Mouse (Mus musculus) heart, embryonic 12.5 days (tissue): ENCODE results near the gene Ccdc85c. TPM values are rescaled to one million over a fixed set of nuclear protein-coding genes. Genes with fewer than 3 reads are reported as not detected.

Experiments
- ATAC-seq: fragments of 200-750 bp; cut with Nextera tagmentation; 2 replicates; pipeline ENCODE4 v1.8.0; 2017; ENCODE audit warnings: moderate TSS enrichment, moderate library complexity; ENCODE audit not compliant: insufficient number of reproducible peaks, low FRiP score
- H3K27ac ChIP-seq: fragments of 300-500 bp; sonication (generic); 2 replicates; pipeline ENCODE4 v1.5.1; 2016; ENCODE audit warnings: mild to moderate bottlenecking, moderate library complexity; ENCODE audit not compliant: poor library complexity, severe bottlenecking
- H3K27me3 ChIP-seq: fragments of 300-500 bp; sonication (generic); replicated peaks from 2 replicates; pipeline ENCODE4 v1.6.1; 2016; ENCODE audit warnings: mild to moderate bottlenecking, moderate library complexity
- H3K36me3 ChIP-seq: fragments of 300-500 bp; sonication (generic); 2 replicates; pipeline ENCODE4 v1.6.1; 2016; ENCODE audit warnings: mild to moderate bottlenecking, moderate library complexity
- H3K4me1 ChIP-seq: fragments of 300-500 bp; sonication (generic); replicated peaks from 2 replicates; pipeline ENCODE4 v1.6.1; 2016; ENCODE audit warnings: mild to moderate bottlenecking
- H3K4me2 ChIP-seq: fragments of 300-500 bp; sonication (generic); 2 replicates; pipeline ENCODE4 v1.6.1; 2016; ENCODE audit warnings: mild to moderate bottlenecking, moderate library complexity
- H3K4me3 ChIP-seq: fragments of 300-500 bp; sonication (generic); 2 replicates; pipeline ENCODE4 v1.5.1; 2016; ENCODE audit warnings: mild to moderate bottlenecking
- H3K9ac ChIP-seq: fragments of 300-500 bp; sonication (generic); 2 replicates; pipeline ENCODE4 v1.6.1; 2016; ENCODE audit warnings: mild to moderate bottlenecking, moderate library complexity
- H3K9me3 ChIP-seq: fragments of 300-500 bp; sonication (generic); replicated peaks from 2 replicates; pipeline ENCODE4 v1.6.1; 2016; ENCODE audit warnings: mild to moderate bottlenecking, moderate library complexity
- WGBS: fragments of 180-500 bp; shearing (Covaris S2); methylation state at CpG from one replicate; pipeline ENCODE4 v1.1.7; 2016; 5-methylcytosine and 5-hydroxymethylcytosine counted together
- polyA plus RNA-seq: library from polyadenylated mRNA; unstranded; fragments of >200 nt; fragmentation: Nextera tagmentation; extraction: Ambion mirVana; gene quantifications from 2 replicates; pipeline ENCODE4 v1.2.1, GENCODE M21; 2016

Gene Ccdc85c
- polyA plus RNA-seq, 1 experiment from 2014 or later: 6.0 TPM

- Histone ChIP-seq H3K9me3 (no peaks in the 10 kb centered on the region), H3K4me2 (no peak overlapping the region), H3K27me3 (no peaks in the 10 kb centered on the region), H3K9ac (0 out of 2 replicates have a peak overlapping the region, but pooled peaks have one; percentile 7), H3K36me3 (no peaks in the 10 kb centered on the region), H3K4me1 (peaks cover 74% of the 10 kb centered on the region), H3K4me3 (no peak overlapping the region), H3K27ac (peak overlapping the region; percentile 42; the same call in 1 of the 2 replicates)
- WGBS: 54% methylated on average over 7 of the region's 7 CpGs
- ATAC-seq: no peak
Observed at GRCm38 (mm10) chr12:108225781-108226180, 49.4 kb downstream of the Ccdc85c start.

DNA sequence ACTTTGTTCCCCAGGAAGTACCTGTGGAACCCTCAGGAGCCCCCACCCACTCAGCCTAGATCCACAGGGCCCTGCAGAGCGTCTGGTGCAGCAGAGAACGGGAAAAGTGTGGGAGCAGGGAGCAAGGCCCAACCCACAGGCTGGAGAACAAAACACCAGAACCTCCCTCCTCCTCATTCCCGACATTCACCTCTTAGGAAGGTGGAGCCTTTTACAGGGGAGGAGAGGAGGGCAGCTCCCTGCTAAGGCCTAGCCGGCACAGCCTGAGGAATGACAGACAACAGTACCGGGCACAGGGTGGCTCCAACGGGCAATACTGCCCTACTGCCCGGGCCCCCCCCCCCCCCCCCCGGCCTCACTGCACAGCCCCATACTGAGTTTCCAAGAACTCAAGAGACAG, 51.9 kb downstream of the Ccdc85c start:
- Histone ChIP-seq H3K9me3 (no peaks in the 10 kb centered on the region), H3K9ac (peak overlapping the region; percentile 42; the same call in 1 of the 2 replicates), H3K4me1 (peaks cover 82% of the 10 kb centered on the region), H3K36me3 (no peaks in the 10 kb centered on the region), H3K27me3 (no peaks in the 10 kb centered on the region), H3K4me3 (no peak overlapping the region), H3K4me2 (no peak overlapping the region), H3K27ac (no peak overlapping the region)
- WGBS: 40% methylated on average over 8 of the region's 8 CpGs
- no peak for ATAC-seq

GRCm38 (mm10) chr12:108221712-108222111, 53.5 kb downstream of the Ccdc85c start:
- H3K9ac ChIP-seq: no peak overlapping the region
- no peaks in the 10 kb centered on the region for H3K9me3 ChIP-seq
- ATAC-seq: no peak
- no peak overlapping the region for H3K27ac ChIP-seq
- no peaks in the 10 kb centered on the region for H3K36me3 ChIP-seq
- no peak overlapping the region for H3K4me2 ChIP-seq
- 90% methylated on average over 7 of the region's 7 CpGs for WGBS
- no peaks in the 10 kb centered on the region for H3K27me3 ChIP-seq
- no peak overlapping the region for H3K4me3 ChIP-seq
- H3K4me1 ChIP-seq: peaks cover 75% of the 10 kb centered on the region

DNA sequence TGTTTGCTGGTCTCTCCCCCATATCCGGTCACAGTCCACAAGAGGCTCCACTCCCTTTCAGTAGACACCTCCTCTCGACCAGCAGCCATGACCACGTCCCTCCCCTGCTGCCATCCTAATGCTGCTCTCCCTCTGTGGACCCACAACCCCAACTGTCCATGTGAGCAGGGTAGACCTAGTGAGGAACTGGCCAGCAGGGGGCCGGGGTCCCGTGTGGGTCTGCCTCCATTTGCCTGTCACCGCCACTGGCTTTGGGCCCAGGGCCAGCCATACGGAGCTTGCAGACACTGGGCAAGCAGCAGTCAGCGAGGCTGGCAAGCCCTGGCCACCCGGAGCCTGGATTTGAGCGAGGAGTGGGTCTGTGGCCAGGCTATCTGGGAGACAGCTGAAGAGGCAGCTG, 54.0 kb downstream of the Ccdc85c start:
- Histone ChIP-seq H3K27ac (no peak overlapping the region), H3K27me3 (no peaks in the 10 kb centered on the region), H3K4me3 (no peak overlapping the region), H3K9ac (0 out of 2 replicates have a peak overlapping the region, but pooled peaks have one; percentile 0), H3K4me1 (peaks cover 71% of the 10 kb centered on the region), H3K4me2 (no peak overlapping the region), H3K36me3 (no peaks in the 10 kb centered on the region), H3K9me3 (no peaks in the 10 kb centered on the region)
- 44% methylated on average over 10 of the region's 10 CpGs for WGBS
- ATAC-seq: no peak

GRCm38 (mm10) chr12:108220621-108221020, 54.6 kb downstream of the Ccdc85c start:
- Histone ChIP-seq H3K9ac (no peak overlapping the region), H3K4me1 (peaks cover 65% of the 10 kb centered on the region), H3K4me3 (no peak overlapping the region), H3K27me3 (no peaks in the 10 kb centered on the region), H3K9me3 (no peaks in the 10 kb centered on the region), H3K27ac (no peak overlapping the region), H3K36me3 (no peaks in the 10 kb centered on the region), H3K4me2 (no peak overlapping the region)
- WGBS: 73% methylated on average over 12 of the region's 12 CpGs
- no peak for ATAC-seq

DNA sequence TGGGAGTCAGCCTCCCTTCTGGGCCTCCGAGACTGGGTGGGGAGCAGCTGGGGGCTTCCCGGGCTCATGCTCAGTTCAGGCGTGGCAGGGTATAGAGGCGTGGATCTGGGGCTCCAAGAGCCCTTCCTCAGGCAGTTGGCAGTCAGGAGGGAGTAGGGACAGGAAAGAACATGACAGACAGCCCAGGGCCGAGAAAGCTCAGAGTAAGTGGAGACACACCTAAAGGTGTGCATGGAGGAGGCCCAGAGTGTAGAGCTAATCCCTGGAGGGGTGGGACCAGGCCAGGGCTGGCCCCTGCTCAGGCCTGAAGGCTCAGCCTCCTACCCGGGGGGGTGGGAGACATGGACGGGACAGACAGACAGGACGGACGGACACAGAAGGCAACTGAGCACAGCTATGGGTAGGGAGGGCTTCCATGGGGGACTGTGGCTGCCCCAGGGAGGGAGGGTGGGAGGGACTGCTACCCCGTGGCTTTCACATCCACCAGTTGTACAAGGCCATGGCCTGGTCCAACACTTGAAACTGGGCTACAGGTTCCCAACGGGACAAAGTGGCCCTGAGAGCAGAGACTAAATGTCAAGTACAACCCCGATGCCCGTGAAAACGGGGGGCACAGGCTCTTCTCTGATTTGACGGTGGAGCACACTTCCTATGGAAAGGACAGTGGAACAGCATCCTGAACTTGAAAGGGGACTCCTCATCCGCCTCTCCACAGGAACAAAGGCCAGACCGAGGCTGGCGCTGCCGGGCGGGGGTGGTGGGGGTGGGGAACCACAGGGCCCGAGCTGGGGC, 55.2 kb downstream of the Ccdc85c start:
- Histone ChIP-seq H3K9ac (0 out of 2 replicates have a peak overlapping the region, but pooled peaks have one; percentile 5), H3K4me2 (no peak overlapping the region), H3K27ac (no peak overlapping the region), H3K27me3 (no peaks in the 10 kb centered on the region), H3K4me1 (peaks cover 63% of the 10 kb centered on the region), H3K4me3 (no peak overlapping the region), H3K9me3 (no peaks in the 10 kb centered on the region), H3K36me3 (no peaks in the 10 kb centered on the region)
- no peak for ATAC-seq
- WGBS: 71% methylated on average over 21 of the region's 21 CpGs

- Histone ChIP-seq H3K4me2 (0 out of 2 replicates have a peak overlapping the region, but pooled peaks have one; percentile 11), H3K27ac (no peak overlapping the region), H3K36me3 (no peaks in the 10 kb centered on the region), H3K9ac (peak overlapping the region; percentile 4; the same call in 1 of the 2 replicates), H3K27me3 (no peaks in the 10 kb centered on the region), H3K9me3 (no peaks in the 10 kb centered on the region), H3K4me1 (peaks cover 64% of the 10 kb centered on the region), H3K4me3 (no peak overlapping the region)
- no peak for ATAC-seq
- 58% methylated on average over 15 of the region's 15 CpGs for WGBS
Observed at GRCm38 (mm10) chr12:108219163-108219562, 56.1 kb downstream of the Ccdc85c start.

- H3K4me3 ChIP-seq: no peak overlapping the region
- H3K9me3 ChIP-seq: no peaks in the 10 kb centered on the region
- H3K36me3 ChIP-seq: no peaks in the 10 kb centered on the region
- 65% methylated on average over 5 of the region's 5 CpGs for WGBS
- H3K4me2 ChIP-seq: no peak overlapping the region
- H3K27ac ChIP-seq: no peak overlapping the region
- peaks cover 69% of the 10 kb centered on the region for H3K4me1 ChIP-seq
- H3K27me3 ChIP-seq: no peaks in the 10 kb centered on the region
- H3K9ac ChIP-seq: no peak overlapping the region
- no peak for ATAC-seq
Observed at GRCm38 (mm10) chr12:108217572-108217971, 57.7 kb downstream of the Ccdc85c start.

DNA sequence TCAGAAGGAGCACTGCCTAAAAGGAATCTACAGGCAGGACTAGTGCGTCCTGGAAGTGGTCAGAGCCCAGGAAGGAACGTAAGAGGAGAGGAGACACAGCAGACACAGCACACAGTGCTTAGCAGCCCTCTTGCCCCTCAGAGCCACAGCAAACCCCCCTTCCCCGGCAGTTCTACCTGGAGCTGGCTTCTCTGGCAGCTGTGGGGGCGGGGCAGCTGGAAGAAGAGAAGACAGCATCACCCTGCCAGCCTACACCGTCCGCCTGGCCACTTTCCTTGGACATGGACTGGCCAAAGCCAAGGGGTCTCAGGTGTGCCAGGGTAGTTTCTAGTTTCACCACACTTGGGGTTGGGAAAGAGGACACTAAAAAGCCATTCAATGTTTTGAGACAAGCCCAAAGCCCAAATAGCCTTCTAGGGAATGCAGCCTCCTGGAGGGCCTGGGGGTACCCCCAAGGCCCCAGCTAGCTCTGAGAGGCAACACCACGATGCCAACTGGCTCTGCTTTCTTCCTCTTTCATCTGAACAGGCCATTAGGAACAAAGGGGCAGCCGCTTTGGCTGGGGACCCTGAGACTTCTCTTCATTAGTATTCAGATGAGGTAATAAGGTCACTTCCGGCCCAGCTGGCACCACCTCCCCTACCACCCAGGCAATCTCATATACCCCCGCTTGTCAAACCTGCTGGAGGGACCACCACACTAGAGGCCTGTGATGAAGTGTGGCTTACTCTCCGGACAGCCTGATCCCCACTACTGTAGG, 58.4 kb downstream of the Ccdc85c start:
- no peak for ATAC-seq
- no peaks in the 10 kb centered on the region for H3K36me3 ChIP-seq
- H3K4me3 ChIP-seq: no peak overlapping the region
- no peak overlapping the region for H3K9ac ChIP-seq
- WGBS: 74% methylated on average over 11 of the region's 11 CpGs
- no peak overlapping the region for H3K4me2 ChIP-seq
- H3K27me3 ChIP-seq: no peaks in the 10 kb centered on the region
- H3K27ac ChIP-seq: no peak overlapping the region
- no peaks in the 10 kb centered on the region for H3K9me3 ChIP-seq
- H3K4me1 ChIP-seq: peaks cover 77% of the 10 kb centered on the region

DNA sequence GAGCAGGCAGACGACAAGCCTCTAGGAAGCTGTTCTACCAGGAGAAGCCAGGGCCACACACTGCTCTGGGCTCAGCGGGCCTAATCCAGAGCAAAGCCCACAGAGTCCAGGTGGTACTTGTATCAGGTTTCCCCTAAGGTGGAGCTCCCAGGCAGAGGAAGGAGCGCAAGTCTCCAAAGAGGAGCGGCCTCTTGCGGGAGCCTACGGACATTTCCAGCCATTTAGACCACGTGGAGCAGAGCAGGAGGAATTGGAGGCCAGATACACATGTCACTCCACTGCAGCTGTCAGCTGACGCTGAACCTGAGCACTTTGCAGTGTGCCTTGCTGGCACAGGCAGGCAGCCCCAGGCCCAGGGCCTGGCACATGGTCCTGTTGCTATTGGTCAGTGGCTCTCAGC, 60.1 kb downstream of the Ccdc85c start:
- no peak for ATAC-seq
- Histone ChIP-seq H3K4me2 (no peak overlapping the region), H3K9ac (no peak overlapping the region), H3K27ac (0 out of 2 replicates have a peak overlapping the region, but pooled peaks have one; percentile 6), H3K27me3 (no peaks in the 10 kb centered on the region), H3K4me3 (no peak overlapping the region), H3K9me3 (no peaks in the 10 kb centered on the region), H3K4me1 (peaks cover 72% of the 10 kb centered on the region), H3K36me3 (0 out of 2 replicates have a peak, but pooled peaks cover 3% of the 10 kb centered on the region)
- 41% methylated on average over 8 of the region's 8 CpGs for WGBS
